Mouse (Mus musculus): ENCODE results near the gene Sox15.
"Not testable (repeated sequence)": the region's sequence is repeated elsewhere in the genome, so short reads cannot be mapped to it uniquely, and the experiment has no call there.

Sox15 gene

GRCm38 (mm10) chr11:69681314-69682208 lies 26.4 kb downstream of the Sox15 start, which contains the start of gene Senp3:
Senp3 (minus strand) TSS chr11:69682084.
- DNase-seq = peak; percentile 98

- no peak for DNase-seq
Measured at GRCm38 (mm10) chr11:69682209-69682839, 27.2 kb downstream of the Sox15 start.

GRCm38 (mm10) chr11:69682840-69683533 lies 27.9 kb downstream of the Sox15 start:
- DNase-seq = peak; percentile 89 to 95

GRCm38 (mm10) chr11:69683576-69683975 lies 28.5 kb downstream of the Sox15 start:
- DNase-seq = no peak

GRCm38 (mm10) chr11:69684128-69684745 lies 29.1 kb downstream of the Sox15 start:
- DNase-seq = peak in 1 of 2 experiments; percentile 33

- no peak for DNase-seq
Measured at GRCm38 (mm10) chr11:69684936-69685335, 29.8 kb downstream of the Sox15 start.

GRCm38 (mm10) chr11:69685526-69686148 lies 30.5 kb downstream of the Sox15 start, which contains the start of gene Tnfsf13:
Tnfsf13 (minus strand) TSS chr11:69685784.
- DNase-seq = peak; percentile 91 to 94

GRCm38 (mm10) chr11:69686377-69686776 lies 31.3 kb downstream of the Sox15 start:
- peak; percentile 84 to 93 for DNase-seq

- no peak for DNase-seq
Measured at GRCm38 (mm10) chr11:69687061-69687460, 31.9 kb downstream of the Sox15 start.

GRCm38 (mm10) chr11:69689891-69690290 lies 34.8 kb downstream of the Sox15 start:
- peak; percentile 63 for DNase-seq

GRCm38 (mm10) chr11:69692196-69692811 lies 37.2 kb downstream of the Sox15 start:
- DNase-seq = peak in 1 of 2 experiments; percentile 32

GRCm38 (mm10) chr11:69692863-69693262 lies 37.7 kb downstream of the Sox15 start:
- DNase-seq = peak; percentile 75 to 82

- DNase-seq = peak in 1 of 2 experiments; percentile 36
Measured at GRCm38 (mm10) chr11:69693421-69693965, 38.4 kb downstream of the Sox15 start.

- DNase-seq = no peak
Measured at GRCm38 (mm10) chr11:69695046-69695360, 39.9 kb downstream of the Sox15 start.

- peak; percentile 85 to 89 for DNase-seq
Measured at GRCm38 (mm10) chr11:69695361-69696181, 40.5 kb downstream of the Sox15 start, which contains the start of the genes Tnfsf12 and Tnfsfm13. Tnfsf12 (minus strand) TSS chr11:69695849. Tnfsfm13 (minus strand) TSS chr11:69696098.

GRCm38 (mm10) chr11:69697396-69697795 lies 42.3 kb downstream of the Sox15 start:
- no peak for DNase-seq

GRCm38 (mm10) chr11:69698574-69698973 lies 43.5 kb downstream of the Sox15 start:
- DNase-seq = no peak

- DNase-seq = no peak
Measured at GRCm38 (mm10) chr11:69699595-69699994, 44.5 kb downstream of the Sox15 start.

GRCm38 (mm10) chr11:69702886-69703285 lies 47.8 kb downstream of the Sox15 start:
- DNase-seq = not testable (repeated sequence)

- not testable (repeated sequence) for DNase-seq
Measured at GRCm38 (mm10) chr11:69703381-69703780, 48.3 kb downstream of the Sox15 start.

All from kidney, postnatal 36 days (tissue).